Mouse (Mus musculus): ENCODE data around the gene Runx1.

DNA sequence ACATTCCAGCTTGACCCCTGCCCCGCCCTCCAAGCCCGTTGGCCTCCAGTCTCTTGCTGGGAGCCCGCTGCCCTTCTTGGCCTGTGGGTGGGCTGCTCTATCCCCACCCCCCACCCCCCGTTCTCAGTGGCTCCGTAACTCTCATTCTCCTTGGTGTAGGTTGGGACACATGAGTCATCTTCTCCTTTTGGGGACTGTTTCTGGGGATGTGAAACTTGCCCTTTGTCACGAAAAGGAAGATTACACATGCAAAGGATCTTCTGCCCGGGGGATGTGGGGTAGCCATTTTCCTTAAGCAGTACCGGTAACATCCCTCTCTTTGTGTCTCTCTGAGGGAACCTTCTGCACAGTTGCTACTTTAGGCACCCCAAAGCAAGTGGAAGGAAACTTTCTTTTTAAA, 150.3 kb downstream of the Runx1 start:
- TF ChIP-seq GATA1 (IDR thresholded peaks at IDR 0.05; ENCODE audit: borderline replicate concordance, low read length) = no peak
- TF ChIP-seq FLI1 (IDR thresholded peaks at IDR 0.05; ENCODE audit: low read length) = no peak

Data from megakaryocyte, embryonic 14.5 days (primary cell).